Mouse (Mus musculus) brain, embryonic 14.5 days (tissue): Measurements from ENCODE around the gene Chaf1a.

Source experiments
- CTCF ChIP-seq: fragments of 200-500 bp; IDR thresholded peaks from 2 replicates; pipeline ENCODE4 v1.5.1; 2012; ENCODE audit warnings: inconsistent platforms, mild to moderate bottlenecking, moderate library complexity, borderline replicate concordance; ENCODE audit not compliant: insufficient read depth, insufficient read length; ENCODE audit errors: extremely low read depth
- POLR2A ChIP-seq: fragments of 200-500 bp; IDR thresholded peaks from 2 replicates; pipeline ENCODE4 v1.6.1; 2012; ENCODE audit warnings: mild to moderate bottlenecking, inconsistent platforms, borderline replicate concordance; ENCODE audit not compliant: poor library complexity, insufficient read depth, insufficient read length, severe bottlenecking; ENCODE audit errors: extremely low read depth

- TF ChIP-seq POLR2A (no peak), CTCF (no peak)
These were observed 33.3 kb upstream of the Chaf1a start for GRCm38 (mm10) chr17:56006956-56007355.
